Mouse (Mus musculus): ENCODE measurements around the gene Flrt1.

The Flrt1 gene

DNA sequence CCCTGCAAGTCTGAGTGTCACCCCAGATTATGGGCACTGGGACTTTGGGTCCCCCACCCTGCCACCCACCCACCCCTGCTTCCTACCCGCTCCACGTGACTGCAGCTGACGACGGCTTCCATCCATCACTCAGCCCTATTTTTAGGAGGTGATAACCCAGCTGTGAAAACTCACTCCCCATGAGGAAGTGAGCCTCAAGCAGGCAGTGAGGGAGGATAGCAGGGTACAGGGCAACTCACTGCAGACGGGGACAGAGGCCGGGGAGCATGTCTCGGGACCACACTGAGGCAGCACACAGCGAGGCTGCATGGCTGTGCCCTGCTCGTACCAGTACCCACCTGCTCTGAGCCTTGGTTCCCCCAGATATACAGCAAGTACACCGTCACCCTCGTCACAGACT is 24.8 kb upstream of the Flrt1 start:
- no peak for DNase-seq (ENCODE audit: low read depth, low spot score)

DNA sequence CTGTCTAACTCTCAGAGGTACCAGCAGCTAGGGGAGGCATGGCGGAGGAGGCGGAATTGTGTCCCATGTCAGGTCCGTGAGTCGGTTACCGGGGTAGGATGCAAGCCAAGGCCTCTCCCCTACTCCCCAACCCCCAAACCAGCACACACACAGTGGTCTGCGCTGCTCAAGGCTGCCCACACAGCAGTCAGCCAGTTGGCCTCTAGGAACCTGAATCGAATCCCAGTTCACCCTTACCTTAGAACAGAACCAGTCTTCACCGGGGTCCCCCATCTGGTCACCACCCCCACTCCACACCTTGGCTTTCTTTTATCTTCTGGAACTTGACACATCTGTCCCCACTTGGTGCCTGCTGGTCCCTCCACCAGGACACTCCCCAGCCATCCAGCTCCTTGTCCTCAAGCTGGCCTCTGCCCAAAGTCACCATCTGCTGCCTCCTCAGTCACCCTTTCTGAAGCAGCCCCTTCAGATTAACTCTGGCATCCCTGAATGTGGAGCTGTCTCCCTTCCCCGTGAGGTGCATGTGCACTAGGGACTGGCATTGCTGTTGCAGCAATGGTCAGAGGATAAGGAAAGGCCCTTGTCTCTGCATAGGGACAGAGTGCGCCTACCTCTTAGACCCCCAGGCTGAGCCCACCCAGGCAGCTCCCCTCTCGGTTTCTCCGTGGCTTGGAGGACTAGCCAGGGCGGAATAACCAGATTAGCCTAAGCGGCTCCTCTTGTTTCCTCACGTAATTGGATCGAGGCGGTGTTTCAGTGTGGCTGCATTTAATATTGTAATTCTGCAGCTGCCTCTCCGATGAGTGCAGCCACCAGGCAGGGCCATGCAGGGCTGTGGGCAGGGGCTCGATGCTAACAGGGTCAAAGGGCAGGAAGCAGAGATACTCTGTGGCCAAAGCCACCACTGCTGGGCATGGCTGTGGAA is 23.3 kb upstream of the Flrt1 start:
- DNase-seq (ENCODE audit: low read depth, low spot score): no peak

DNA sequence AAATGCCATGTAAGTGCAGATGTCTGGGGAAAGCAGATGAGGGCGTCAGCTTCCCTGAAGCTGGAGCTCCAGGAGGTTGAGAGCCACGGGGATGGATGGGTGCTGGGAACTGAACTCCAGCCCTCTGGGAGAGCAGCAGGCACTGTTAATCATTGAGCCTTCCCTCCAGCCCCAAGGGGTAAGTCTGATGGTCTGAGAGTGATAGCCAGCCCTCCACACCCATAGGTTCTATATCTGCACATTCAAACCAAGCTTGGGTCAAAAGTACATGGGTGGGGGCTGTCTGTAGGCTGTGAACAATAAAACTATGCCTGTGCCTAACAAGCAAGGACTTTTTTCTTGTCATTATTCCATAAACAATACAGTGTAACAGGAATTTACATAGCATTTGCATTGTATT is 21.4 kb upstream of the Flrt1 start:
- DNase-seq (ENCODE audit: low read depth, low spot score): no peak

DNA sequence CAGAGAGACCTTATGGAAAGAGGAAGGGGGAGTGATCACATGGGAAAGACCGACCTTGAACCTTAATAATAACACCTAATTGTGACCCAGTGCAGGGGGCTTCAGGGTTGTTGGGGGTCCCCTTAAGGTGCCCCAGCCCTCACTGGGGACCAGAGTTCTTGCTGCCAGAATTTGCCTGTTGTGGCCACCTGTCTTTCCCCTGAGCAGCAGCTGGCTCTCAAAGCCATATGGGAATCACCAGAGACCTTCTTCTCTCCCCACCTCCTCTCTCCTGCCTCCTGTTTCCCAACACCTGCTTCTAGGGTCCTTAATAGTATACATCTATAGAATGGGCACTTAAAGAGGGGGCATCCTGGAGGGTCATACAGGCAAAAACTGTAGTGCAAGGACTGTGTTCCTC is 20.7 kb upstream of the Flrt1 start:
- DNase-seq (ENCODE audit: low read depth, low spot score): no peak

DNA sequence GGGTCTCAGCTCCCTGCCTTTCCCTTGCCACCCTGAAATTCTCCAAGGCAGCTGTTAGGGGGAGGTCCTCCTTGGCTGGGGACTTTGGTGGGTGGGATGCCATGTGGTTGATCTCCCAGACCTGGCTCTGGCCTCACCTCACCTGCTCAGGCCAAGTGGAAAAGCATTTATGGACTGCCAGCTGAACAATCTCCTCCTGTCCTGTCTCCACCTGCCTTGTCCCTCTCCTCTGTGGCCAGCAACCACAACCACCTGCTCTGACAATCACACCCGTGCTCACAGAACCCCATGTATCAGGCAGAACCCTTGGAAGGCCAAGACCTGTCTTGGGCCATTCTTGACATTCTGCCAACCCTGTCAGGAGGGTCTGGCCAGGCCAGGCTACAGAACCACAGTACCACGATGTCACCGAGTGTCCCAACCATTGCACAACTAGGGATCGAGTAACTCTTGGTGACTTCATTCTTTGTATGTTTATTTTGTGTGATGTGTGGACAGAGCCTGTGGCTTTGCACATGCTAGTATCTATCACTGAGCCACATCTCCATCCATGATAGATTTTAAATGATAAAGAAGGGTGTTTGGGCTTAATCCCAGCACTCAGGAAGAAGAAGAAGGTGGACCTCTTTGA is 20.1 kb upstream of the Flrt1 start:
- DNase-seq (ENCODE audit: low read depth, low spot score): no peak

DNA sequence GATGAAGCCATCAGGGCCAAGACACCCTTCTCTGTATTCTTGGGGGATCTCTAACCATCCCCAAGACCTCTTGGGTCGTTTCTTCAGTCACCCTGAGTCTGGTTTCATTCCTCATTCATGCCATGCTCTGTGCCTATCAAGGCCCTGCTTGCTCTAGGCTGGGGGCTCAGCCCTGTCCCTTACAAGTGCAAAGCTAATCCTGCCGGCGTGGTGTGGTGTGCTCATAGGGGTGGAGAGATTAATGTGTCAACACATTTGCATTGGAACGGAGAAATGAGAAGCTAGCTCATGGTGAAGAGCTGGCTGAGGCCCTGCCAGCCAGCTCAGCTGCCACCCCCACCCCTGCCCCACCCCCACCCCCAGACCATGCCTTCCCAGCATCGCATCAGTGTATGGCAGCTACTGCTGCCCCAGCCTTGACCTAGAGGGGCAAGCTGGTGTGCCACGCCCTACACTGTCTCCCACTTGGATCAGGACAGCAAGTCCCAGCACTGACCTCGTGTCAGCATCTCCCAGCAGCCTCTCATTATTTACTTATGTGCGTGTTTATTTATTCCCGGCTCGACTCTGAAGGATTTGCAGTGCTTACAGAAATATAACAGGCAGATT is 17.3 kb upstream of the Flrt1 start:
- DNase-seq (ENCODE audit: low read depth, low spot score): no peak

DNA sequence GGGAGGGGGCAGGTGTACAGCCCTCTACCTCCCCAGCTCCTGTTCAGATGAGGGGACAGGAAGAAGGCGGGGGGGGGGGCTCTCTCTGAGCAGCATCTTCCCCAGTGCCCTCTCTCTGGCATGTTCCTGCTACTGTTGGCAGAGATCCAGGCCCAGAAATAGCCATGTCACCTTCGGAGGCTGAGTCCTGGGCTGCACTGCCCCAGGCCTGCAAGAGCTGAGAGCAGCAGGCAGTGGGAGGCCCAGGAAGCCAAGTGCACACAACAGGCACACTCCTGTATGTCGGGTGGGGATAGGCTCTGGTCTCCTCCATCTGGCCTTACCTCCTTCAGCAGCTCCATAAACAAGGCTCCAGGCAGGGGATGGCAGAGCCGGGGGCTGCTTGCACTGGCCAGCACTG is 16.7 kb upstream of the Flrt1 start:
- no peak for DNase-seq (ENCODE audit: low read depth, low spot score)

DNA sequence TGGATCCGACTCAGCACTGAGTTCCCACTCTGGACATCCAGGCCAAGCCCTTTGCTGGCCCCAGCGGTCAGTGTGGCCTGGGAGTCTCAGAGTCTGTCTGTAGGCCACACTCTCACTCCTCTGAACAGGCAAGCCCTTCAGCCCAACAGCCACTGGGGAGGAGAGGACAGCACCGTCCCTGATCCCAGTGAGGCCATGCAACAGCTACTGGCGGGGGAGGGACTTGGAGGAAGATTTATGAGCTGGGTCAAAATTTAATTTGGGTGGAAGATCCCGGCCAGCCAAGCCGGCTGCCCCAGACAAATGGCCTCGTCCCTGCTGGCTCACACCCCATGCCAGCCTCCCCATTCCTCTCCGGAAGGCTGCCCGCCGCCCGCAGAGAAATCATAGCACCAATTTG is 15.7 kb upstream of the Flrt1 start:
- no peak for DNase-seq (ENCODE audit: low read depth, low spot score)

DNA sequence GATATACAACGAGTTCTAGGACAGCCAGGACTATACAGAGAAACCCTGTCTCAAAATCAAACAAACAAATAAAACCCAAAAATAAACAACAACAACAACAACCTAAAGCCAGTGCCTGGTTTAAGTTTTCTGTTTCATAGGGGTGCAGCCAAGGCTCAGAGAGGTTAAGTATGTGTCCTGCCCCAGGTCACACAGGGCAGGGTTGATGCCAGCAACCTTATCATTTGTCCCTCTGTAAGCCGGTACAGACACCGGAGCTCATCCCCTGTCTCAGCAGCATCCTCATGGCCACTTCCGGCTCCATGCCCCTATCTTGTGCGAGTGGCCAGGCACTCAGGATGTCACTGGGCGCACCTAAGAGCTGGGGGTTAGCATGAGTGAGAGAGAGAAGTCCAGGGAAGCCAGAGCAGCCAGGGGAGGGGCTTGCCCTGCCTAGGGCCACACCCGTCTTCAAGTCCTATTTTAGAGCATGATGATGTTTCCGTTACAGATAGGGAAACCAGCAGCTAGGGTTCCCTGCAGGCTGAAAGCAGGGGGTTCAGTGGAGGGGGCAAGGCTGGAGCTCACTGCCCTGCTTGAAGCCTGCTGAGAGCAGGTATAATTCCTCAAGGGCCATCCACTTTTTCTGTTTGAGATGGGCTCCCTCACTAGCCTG is 12.3 kb upstream of the Flrt1 start:
- no peak for DNase-seq (ENCODE audit: low read depth, low spot score)

DNA sequence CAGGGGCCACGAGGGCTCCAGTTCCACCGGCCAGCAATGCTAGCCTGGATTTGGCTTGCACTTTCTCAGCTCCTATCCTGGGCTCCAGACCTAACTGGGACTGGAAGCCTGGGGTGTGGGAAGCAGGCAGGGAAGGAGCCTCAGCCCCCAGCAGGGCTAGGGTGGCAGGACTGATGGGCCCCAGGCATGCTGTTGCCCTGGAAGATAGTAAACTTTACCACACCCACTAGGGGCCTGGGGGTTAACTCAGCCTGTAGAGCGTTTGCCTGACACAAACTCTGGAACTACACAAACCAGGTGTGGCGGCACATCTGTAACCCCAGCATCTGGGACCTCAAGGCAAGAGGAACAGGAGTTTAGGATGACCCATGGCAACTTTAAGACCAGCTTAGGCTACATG is 11.6 kb upstream of the Flrt1 start:
- DNase-seq (ENCODE audit: low read depth, low spot score): no peak

DNA sequence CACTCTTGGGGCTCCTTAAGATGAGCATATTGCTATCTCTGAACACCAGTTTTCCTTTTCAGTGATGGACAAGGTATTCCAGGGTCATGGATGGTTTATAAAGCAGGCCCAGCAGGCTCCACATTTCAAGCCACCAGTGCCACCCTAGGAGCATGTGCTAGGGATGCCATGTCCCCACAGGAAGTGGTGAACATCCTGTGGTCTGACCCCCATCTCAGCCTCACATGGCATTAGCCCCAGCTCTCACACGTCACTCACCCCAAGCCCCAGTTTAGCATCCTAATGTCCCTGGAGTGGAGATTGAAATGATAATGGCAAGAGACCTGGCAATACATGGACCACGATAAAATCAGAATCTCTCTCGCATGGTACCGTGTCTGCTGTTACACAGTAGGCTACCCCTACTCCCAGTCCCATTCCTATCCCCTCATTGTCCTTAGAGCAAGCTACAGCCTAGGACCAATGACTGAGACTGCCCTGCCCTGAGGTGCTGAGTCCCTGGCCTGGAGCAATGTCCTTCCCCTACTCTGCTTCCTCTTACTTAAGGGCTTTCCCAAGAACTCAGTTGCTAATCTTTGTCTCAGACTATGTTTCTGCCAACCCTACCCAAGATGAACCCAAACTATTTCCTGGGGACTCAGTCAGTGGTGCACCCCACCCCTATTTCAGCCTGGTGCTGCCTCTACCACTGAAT is 10.7 kb upstream of the Flrt1 start:
- DNase-seq (ENCODE audit: low read depth, low spot score): no peak

DNA sequence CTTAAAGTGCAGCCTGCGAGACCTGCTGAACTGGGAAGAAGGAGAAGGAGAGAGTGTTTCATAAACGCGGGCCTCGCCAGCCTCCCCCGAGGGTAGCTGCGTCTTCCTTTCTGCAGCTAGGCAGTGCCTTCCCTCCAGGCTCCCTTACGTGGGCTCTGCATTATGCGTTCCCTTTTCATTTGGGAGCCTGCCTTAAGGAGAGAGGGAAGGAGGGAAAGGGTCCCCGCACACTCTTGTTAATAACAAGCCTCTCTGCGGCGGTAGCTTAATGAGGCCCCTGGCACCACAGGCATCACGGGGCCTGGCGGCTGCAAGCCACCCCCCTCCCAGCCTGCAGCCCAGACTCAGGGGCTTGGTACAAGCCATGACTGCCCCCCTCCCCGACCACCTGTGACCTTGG is 8.0 kb upstream of the Flrt1 start:
- no peak for DNase-seq (ENCODE audit: low read depth, low spot score)

DNA sequence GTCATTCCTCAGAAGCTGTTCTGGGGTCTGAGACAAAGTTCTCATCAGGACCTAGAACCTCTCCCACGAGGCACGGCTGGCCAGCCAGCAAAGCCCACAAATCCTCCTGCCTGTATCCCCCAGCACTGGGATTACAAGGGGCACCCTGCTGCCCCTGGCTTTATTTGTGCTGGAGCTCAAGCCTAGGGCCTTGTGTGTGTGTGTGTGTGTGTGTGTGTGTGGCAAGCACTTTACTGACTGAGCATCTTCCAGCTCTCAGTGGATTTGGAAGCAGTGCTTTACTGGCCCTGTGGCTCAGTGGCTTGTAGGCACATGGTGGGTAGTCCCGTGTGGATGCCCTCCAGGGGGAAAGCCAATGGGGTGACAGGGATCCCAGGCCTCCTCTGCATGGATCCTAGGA is 7.1 kb upstream of the Flrt1 start:
- no peak for DNase-seq (ENCODE audit: low read depth, low spot score)

DNA sequence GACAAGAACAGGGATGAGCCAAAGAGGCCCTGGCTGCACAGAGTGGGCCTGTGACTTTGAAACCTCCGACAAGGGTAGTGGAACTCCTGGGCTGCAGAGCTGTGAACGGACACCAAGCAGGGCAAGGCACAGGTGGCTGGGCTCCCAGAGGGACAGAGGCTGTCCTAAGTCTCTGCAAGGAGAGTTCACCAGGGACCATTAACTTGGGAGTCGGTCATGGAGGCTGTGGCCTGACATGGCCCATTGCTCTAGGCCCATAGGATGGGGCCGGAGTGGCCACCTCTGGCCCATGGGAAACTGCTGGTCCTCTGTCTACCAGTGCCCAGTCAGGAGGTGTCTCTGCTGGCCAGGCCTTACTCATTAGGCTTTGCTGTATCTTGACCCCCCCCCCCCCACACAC is 6.2 kb upstream of the Flrt1 start:
- DNase-seq (ENCODE audit: low read depth, low spot score): no peak

DNA sequence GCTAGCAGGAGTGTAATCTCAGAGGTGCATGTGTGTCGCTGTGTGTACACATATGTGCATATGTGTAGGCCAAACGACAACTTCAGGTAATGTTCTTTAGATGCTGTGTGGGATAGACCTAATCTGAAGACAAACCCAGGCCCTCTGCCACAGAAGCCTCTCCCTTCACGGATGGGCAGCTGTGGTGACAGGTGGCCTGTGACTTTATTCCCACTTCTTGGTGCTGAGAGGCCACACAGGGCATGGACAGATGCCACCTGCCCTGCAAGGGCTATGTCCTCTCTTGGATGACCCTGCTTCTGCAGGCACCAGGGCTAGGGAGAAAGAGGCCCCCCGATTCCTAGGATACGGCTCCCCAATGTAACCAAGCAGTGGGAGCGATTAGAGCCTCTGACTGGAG is 5.8 kb upstream of the Flrt1 start:
- DNase-seq (ENCODE audit: low read depth, low spot score): no peak

DNA sequence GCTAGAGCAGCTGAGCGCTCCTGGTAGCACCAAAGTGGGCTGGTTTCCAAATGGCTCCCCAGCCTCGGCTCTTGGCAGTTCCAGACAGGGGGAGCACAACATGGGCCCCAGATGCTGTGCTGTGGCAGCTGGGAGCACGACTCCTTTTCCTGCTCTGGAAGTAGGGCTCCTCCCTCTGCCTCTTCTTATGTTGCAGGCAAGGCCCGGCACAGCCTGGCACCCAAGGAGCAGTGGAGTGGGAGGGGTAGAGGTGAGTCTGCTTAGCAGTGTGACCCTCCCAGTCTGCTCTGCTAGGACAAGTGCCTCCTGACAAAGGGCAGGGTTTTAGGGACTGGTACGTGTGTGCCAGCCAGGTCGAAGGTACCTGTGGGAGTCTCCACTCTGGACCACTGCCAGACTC is 5.3 kb upstream of the Flrt1 start:
- no peak for DNase-seq (ENCODE audit: low read depth, low spot score)

DNA sequence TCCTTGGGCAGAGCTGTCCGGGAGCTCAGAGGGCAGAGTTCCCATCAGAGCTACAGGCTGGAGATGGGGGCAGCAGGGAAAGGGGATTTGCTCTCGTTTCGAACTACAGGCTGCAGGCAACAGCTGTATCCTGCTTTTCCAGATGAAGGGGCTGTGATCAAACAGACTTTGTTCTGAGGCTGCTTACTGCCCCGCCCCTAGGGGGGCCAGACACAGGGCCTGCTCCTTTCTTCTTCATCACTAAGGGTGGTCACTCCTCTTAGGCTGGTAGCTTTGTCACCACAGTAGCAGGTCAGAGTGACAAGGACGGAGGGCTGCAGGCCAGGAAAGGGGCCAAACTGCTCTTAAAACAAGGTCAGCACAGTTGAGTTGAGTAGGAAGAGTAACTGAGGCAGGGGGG is 4.6 kb upstream of the Flrt1 start:
- no peak for DNase-seq (ENCODE audit: low read depth, low spot score)

DNA sequence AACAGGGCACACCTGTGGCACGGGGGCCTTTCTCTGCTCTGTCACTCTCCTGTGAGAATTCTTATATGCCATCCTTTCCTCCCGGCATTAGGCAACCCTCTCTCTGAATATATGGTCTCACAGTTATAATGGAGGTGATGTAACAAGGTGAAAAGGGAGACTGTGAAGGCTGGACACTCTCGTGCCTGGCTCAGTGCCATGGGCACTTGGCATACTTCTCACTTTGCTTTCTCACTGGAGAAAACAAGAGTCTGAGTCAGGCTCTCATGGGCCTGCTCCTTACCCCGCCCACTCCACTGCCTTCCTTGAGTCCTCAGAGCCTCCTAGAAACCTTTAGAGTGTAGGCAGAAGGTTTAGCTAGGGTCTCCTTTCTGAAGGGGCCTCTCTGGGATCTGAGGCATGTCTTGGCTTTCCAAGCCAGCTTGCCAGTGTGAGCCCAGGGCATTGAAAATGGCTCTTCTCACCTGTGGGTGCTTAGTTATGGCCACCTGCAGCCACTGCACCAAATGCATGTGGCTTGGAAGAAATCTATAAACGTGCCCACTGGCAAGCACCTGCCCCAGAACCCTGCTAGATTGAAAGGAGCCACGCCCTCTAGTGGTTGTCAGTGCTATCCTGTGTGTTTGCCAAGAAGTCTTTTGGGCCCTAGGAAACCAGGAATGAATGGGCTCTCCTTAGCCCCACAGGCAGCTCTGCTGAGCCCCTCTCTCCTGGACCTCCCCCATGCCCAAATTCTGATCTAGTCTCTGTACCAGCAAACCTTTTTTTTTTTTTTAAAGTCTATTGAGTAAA is 2.8 kb upstream of the Flrt1 start:
- DNase-seq (ENCODE audit: low read depth, low spot score): no peak

DNA sequence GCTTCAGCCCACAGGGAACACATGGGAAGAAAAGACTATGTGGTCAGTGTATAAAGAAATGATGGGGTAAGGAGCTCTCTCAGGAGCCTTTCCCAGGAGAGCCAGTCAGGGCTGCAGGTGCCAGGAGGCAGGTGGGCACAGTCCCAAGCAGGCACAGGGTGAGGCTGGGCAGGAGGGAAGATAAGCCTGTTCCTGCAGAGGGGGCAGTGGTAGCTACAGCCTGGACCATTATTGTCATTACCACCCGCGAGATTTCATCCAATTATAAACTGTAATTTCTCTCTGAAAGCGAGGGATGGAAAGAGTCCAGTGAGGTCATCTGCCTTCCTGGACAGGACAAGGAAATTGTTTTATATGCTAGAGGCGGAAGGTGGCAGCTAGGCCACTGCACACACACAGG is 1.6 kb upstream of the Flrt1 start:
- no peak for DNase-seq (ENCODE audit: low read depth, low spot score)

DNA sequence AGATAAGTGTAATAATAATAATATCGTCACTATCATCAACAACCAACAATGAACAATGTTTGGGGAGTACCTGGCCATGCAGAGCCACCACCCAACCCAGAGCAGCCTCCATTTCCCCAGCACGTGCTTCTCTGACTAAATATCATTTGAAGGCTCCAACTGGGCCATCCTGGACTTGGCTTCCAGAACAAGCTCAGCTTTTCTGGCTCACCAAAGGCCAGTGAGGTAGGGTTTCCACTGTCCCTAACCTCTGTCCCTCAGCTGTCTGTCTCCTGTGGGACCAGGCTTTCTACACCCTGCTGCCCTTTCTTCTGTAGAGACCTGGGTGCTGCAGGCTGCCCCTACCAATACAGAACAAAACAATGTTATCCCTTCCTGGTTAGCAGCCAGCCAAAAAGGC is 1.0 kb upstream of the Flrt1 start:
- no peak for DNase-seq (ENCODE audit: low read depth, low spot score)

DNA sequence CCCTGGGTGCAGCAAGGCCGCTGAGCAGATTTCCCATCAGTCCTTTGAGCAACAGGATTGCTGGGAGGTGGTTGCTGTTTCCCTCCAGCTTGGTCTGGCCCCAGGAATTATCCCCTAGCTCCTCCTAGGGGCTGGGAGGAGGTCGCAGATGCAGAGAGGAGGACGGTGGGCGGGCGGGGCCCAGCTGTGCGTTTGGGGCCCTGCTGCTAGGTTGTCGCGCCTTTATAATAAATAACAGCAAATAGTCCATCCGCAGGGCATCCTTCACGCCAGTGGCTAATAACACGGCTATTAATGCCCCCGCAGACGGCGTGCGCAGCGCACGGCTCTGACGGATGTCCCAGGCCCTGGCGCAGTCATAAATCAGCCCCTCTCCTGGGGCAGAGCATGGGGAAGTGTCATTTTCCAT is 1.5 kb downstream of the Flrt1 start:
- no peak for DNase-seq (ENCODE audit: low read depth, low spot score)
